Mouse (Mus musculus) activated CD4-positive, CD25-positive, alpha-beta regulatory T cell, adult 9 weeks (primary cell): ENCODE results near the gene Gm11116. TPM values are rescaled to one million over a fixed set of nuclear protein-coding genes. Genes with fewer than 3 reads are reported as not detected.

ENCODE experiments used
- polyA plus RNA-seq: library from polyadenylated mRNA; unstranded; fragments of 100-300 nt; shearing (Covaris generic); gene quantifications from one replicate; pipeline ENCODE4 v1.2.1, GENCODE M21; 2017

The Gm11116 gene
- polyA plus RNA-seq = not detected

DNA sequence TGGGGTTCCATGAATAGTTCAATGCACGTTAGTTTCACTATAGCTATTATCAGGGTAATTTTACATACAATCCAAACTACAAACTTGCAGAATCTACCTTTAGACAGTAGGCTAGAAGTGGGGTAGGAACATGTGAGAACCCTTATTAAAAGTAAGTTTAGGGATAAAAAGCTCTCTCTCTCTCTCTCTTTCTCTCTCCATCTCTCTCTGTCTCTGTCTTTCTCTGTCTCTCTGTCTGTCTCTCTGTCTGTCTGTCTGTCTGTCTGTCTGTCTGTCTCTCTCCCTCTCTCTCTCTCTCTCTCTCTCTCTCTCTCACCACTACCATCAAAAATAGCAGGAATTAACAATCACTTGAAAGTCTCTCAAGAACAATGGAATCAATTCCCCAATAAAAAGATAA is at the start of gene Gm11116:
Gene Gm11116 (minus strand): TSS at position 101 of the 400 bp plus-strand sequence.

GRCm38 (mm10) chr5:88153999-88154398 is 42.7 kb upstream of the Gm11116 start, which contains the start of gene Gm11115:
Gm11115 (minus strand) TSS chr5:88154099.

GRCm38 (mm10) chr5:88086256-88086655 is 25.1 kb downstream of the Gm11116 start, which contains the start of gene Smr2:
Smr2 (plus strand) TSS chr5:88086556.

Other genes starting within 250 kb of the Gm11116 start
- gene Odam, start 226.5 kb downstream of the Gm11116 start, polyA plus RNA-seq = not detected
- gene Csn3, start 186.0 kb downstream of the Gm11116 start, polyA plus RNA-seq = not detected
- not detected for gene 2310003L06Rik, start 142.1 kb downstream of the Gm11116 start, polyA plus RNA-seq
- gene Gm28434, start 142.0 kb downstream of the Gm11116 start, polyA plus RNA-seq = not detected
- gene Cabs1, start 132.1 kb downstream of the Gm11116 start, polyA plus RNA-seq = not detected
- gene Smr3a, start 109.0 kb downstream of the Gm11116 start, polyA plus RNA-seq = not detected
- not detected for gene Smr2, start 25.0 kb downstream of the Gm11116 start, polyA plus RNA-seq
- gene Gm11115, start 42.6 kb upstream of the Gm11116 start, polyA plus RNA-seq = not detected
- gene Gm7714, start 157.4 kb upstream of the Gm11116 start, polyA plus RNA-seq = not detected
- not detected for gene Prol1, start 205.8 kb upstream of the Gm11116 start, polyA plus RNA-seq